In genomic region chr8:91135308-91136181, GRCm38 (mm10) we compare ENCODE assay signal across 10 mouse cellular contexts.
DNase-seq lines count a peak whose midpoint lies in the region; TF ChIP-seq lines count a peak whose summit lies in the region.
"Had no signal": no experiment of that assay in that cellular context is flagged by ENCODE, and none has a peak within 500 bp of the region (broad histone marks: within the 10 kb centered on the region; RNA-seq: fewer than 3 reads in every experiment).

No protein-coding gene starts in this region.

- no peak for TF ChIP-seq CTCF in E14TG2a.4 (conservative IDR thresholded peaks at IDR 0.05; ENCODE audit: low read length)

- no peaks in the 10 kb centered on the region for H3K27me3 ChIP-seq in E14TG2a.4 (ENCODE audit: insufficient read depth, low read length)
- H3K27me3 ChIP-seq: heart, embryonic 13.5 days had no signal

- peak; percentile 91 for DNase-seq in heart, adult 11 months
- no peak for DNase-seq in heart, postnatal 10 days
- peak; percentile 70 to 86 for DNase-seq in kidney, postnatal 25 days
- no peak for DNase-seq in c-Kit-positive CD71-positive TER-119-positive erythroid progenitor cells, embryonic 14.5 days (ENCODE audit: low spot score)
- DNase-seq in right cerebral cortex, postnatal 36 days (ENCODE audit: low spot score in 2 of 2), result no peak
- no peak for DNase-seq in liver
- DNase-seq: thymus, postnatal 25 days had no signal

- peak overlapping the region; percentile 96 for H3K4me3 ChIP-seq in E14TG2a.4 (replicated peaks; ENCODE audit: low read length)
- no peak overlapping the region for H3K4me3 ChIP-seq in brown adipose tissue, adult 24 weeks (ENCODE audit: insufficient read depth, low read depth, low read length)

- H3K9me3 ChIP-seq in E14TG2a.4 (ENCODE audit: low read length), result no peaks in the 10 kb centered on the region
- H3K9me3 ChIP-seq: heart, embryonic 13.5 days had no signal

- peaks cover 10% of the 10 kb centered on the region for H3K36me3 ChIP-seq in E14TG2a.4 (ENCODE audit: insufficient read depth, low read length)

- H3K4me1 ChIP-seq in E14TG2a.4 (replicated peaks; ENCODE audit: low read depth, low read length), result peaks cover 48% of the 10 kb centered on the region
- peaks cover 5% of the 10 kb centered on the region for H3K4me1 ChIP-seq in brown adipose tissue, adult 24 weeks (ENCODE audit: control insufficient read depth, insufficient read depth, insufficient read length, low read length)

- intact Hi-C loops in heart, postnatal 10 days (cut with DNase I), result no loop called here

- H3K27ac ChIP-seq in brown adipose tissue, adult 24 weeks (replicated peaks; ENCODE audit: low read depth, low read length), result 0 out of 2 replicates have a peak overlapping the region, but pooled peaks have one; percentile 13
- H3K27ac ChIP-seq: heart, embryonic 13.5 days had no signal

Comparison
In these comparisons a context has a peak if more than half of its experiments do, and no peak if none do; other contexts are left out.
1. DNase-seq: peak in heart, adult 11 months (single experiment) and kidney, postnatal 25 days (2 of 2); none in heart, postnatal 10 days (0 of 2), c-Kit-positive CD71-positive TER-119-positive erythroid progenitor cells, embryonic 14.5 days (single experiment), right cerebral cortex, postnatal 36 days (0 of 2) and liver (single experiment).